Mouse (Mus musculus) kidney, adult 2 months (tissue): ENCODE measurements at regions not wholly inside any gene's neighbourhood (a gene's known extent, or its start where the extent isn't known, plus 50 kb on each side); places are given as distances from the start of the nearest gene placed in this dataset.

Experiments
- CTCF ChIP-seq: fragments of 200-500 bp; conservative IDR thresholded peaks from 2 replicates; pipeline ENCODE4 v1.5.1; 2011; ENCODE audit warnings: low read depth, mild to moderate bottlenecking, control low read depth, low read length, moderate library complexity, mixed read lengths; ENCODE audit not compliant: insufficient read depth, insufficient read length
- POLR2A ChIP-seq: fragments of 200-500 bp; IDR thresholded peaks from one replicate; pipeline ENCODE4 v1.6.1; 2011; ENCODE audit warnings: low read depth, low read length, control low read depth

GRCm38 (mm10) chr6:138761991-138762390 lies 103.6 kb upstream of the Igbp1b start:
- TF ChIP-seq POLR2A (no peak), CTCF (no peak)
